Comparison of ENCODE assay signal across 15 mouse cellular contexts in genomic region chr10:95630726-95631345, GRCm38 (mm10). TPM values are rescaled to one million over a fixed set of nuclear protein-coding genes. Genes with fewer than 3 reads are reported as not detected.
DNase-seq lines count a peak whose midpoint lies in the region; ATAC-seq and TF ChIP-seq lines count a peak whose summit lies in the region.
"Had no signal": no experiment of that assay in that cellular context is flagged by ENCODE, and none has a peak within 500 bp of the region (broad histone marks: within the 10 kb centered on the region; RNA-seq: fewer than 3 reads in every experiment).

No protein-coding gene starts in this region.

- CTCF ChIA-PET in Patski (lab: Charles Lee), result interaction anchor here (0.9 to 1.5 kb wide), 2 partner anchors 7 to 84 kb away, joined by 3 read pairs; no protein-coding TSS in a partner anchor

- TF ChIP-seq CTCF in Patski (IDR thresholded peaks at IDR 0.05), result no peak
- TF ChIP-seq CTCF in forebrain, postnatal 0 days (IDR thresholded peaks at IDR 0.05; ENCODE audit: low read depth), result no peak

- no peak for DNase-seq in heart, embryonic 10.5 days (ENCODE audit: low spot score)
- no peak for DNase-seq in heart, adult 11 months
- peak; percentile 85 for DNase-seq in Patski (ENCODE audit: low read depth, low spot score)
- DNase-seq in forebrain, postnatal 0 days, result no peak
- DNase-seq in lung, adult 18-20 months, result no peak
- no peak for DNase-seq in layer of hippocampus, adult 8-10 months (ENCODE audit: low spot score in 2 of 2)
- DNase-seq: thymus, postnatal 36 days had no signal

- H3K9me3 ChIP-seq in heart, embryonic 10.5 days, result no peaks in the 10 kb centered on the region
- no peaks in the 10 kb centered on the region for H3K9me3 ChIP-seq in erythroblast, embryonic 14.5 days (ENCODE audit: control insufficient read depth, low read length)
- no peaks in the 10 kb centered on the region for H3K9me3 ChIP-seq in liver, embryonic 12.5 days (replicated peaks)
- H3K9me3 ChIP-seq in forebrain, postnatal 0 days (ENCODE audit: low read length), result no peaks in the 10 kb centered on the region
- H3K9me3 ChIP-seq: forebrain, embryonic 15.5 days; limb, embryonic 15.5 days; midbrain, embryonic 13.5 days had no signal

- H3K4me3 ChIP-seq in heart, embryonic 10.5 days, result no peak overlapping the region
- peak overlapping the region; percentile 28 for H3K4me3 ChIP-seq in erythroblast, embryonic 14.5 days (replicated peaks)
- H3K4me3 ChIP-seq in liver, embryonic 12.5 days, result 0 out of 2 replicates have a peak overlapping the region, but pooled peaks have one; percentile 3
- no peak overlapping the region for H3K4me3 ChIP-seq in forebrain, postnatal 0 days (ENCODE audit: low read depth, low read length)
- H3K4me3 ChIP-seq: forebrain, embryonic 15.5 days; layer of hippocampus, adult 2 months; limb, embryonic 15.5 days; midbrain, embryonic 13.5 days had no signal

- peak overlapping the region; percentile 47 for H3K9ac ChIP-seq in liver, embryonic 12.5 days
- H3K9ac ChIP-seq in forebrain, postnatal 0 days, result no peak overlapping the region
- H3K9ac ChIP-seq: forebrain, embryonic 15.5 days; limb, embryonic 15.5 days; midbrain, embryonic 13.5 days had no signal

- in situ Hi-C loops in Patski (cut with MboI; ENCODE audit: low pct_unique_long_range_greater_than_20kb), result no loop called here

- no peaks in the 10 kb centered on the region for H3K36me3 ChIP-seq in heart, embryonic 10.5 days
- H3K36me3 ChIP-seq in erythroblast, embryonic 14.5 days (ENCODE audit: control insufficient read depth), result no peaks in the 10 kb centered on the region
- H3K36me3 ChIP-seq in liver, embryonic 12.5 days, result no peaks in the 10 kb centered on the region
- H3K36me3 ChIP-seq in forebrain, postnatal 0 days (ENCODE audit: insufficient read depth), result no peaks in the 10 kb centered on the region
- H3K36me3 ChIP-seq: forebrain, embryonic 15.5 days; limb, embryonic 15.5 days; midbrain, embryonic 13.5 days had no signal

- 0 out of 2 replicates have a peak, but pooled peaks cover 6% of the 10 kb centered on the region for H3K27me3 ChIP-seq in heart, embryonic 10.5 days (ENCODE audit: insufficient read depth, poor library complexity, severe bottlenecking)
- H3K27me3 ChIP-seq in Patski, result no peaks in the 10 kb centered on the region
- H3K27me3 ChIP-seq in erythroblast, embryonic 14.5 days (ENCODE audit: control insufficient read depth), result no peaks in the 10 kb centered on the region
- no peaks in the 10 kb centered on the region; the same call in 1 of the 2 replicates for H3K27me3 ChIP-seq in liver, embryonic 12.5 days (replicated peaks)
- no peaks in the 10 kb centered on the region for H3K27me3 ChIP-seq in forebrain, postnatal 0 days (ENCODE audit: insufficient read depth, low read length)
- H3K27me3 ChIP-seq: forebrain, embryonic 15.5 days; limb, embryonic 15.5 days; midbrain, embryonic 13.5 days had no signal

- 81% methylated on average over 10 of the region's 10 CpGs for WGBS in heart, embryonic 10.5 days
- 64% methylated on average over 10 of the region's 10 CpGs for WGBS in liver, embryonic 12.5 days (ENCODE audit: insufficient replicate concordance)
- WGBS in forebrain, postnatal 0 days, result 87% methylated on average over 10 of the region's 10 CpGs

- peak; percentile 79 for ATAC-seq in Patski
- ATAC-seq in liver, embryonic 12.5 days, result peak; percentile 6; the same call in 1 of the 2 replicates
- ATAC-seq in forebrain, postnatal 0 days, result no peak
- ATAC-seq: forebrain, embryonic 15.5 days; midbrain, embryonic 13.5 days had no signal

- POLR2A ChIA-PET in Patski (lab: Charles Lee), result no interaction called here

- peaks cover 5% of the 10 kb centered on the region; the same call in 1 of the 2 replicates for H3K4me1 ChIP-seq in heart, embryonic 10.5 days
- H3K4me1 ChIP-seq in erythroblast, embryonic 14.5 days (ENCODE audit: control insufficient read depth), result peaks cover 58% of the 10 kb centered on the region
- H3K4me1 ChIP-seq in liver, embryonic 12.5 days, result peaks cover 55% of the 10 kb centered on the region
- H3K4me1 ChIP-seq in forebrain, postnatal 0 days (ENCODE audit: insufficient read depth), result no peaks in the 10 kb centered on the region
- H3K4me1 ChIP-seq: forebrain, embryonic 15.5 days; limb, embryonic 15.5 days; midbrain, embryonic 13.5 days had no signal

- H3K27ac ChIP-seq in heart, embryonic 10.5 days, result peak overlapping the region; percentile 73; the same call in 1 of the 2 replicates
- H3K27ac ChIP-seq in liver, embryonic 12.5 days, result peak overlapping the region; percentile 84
- H3K27ac ChIP-seq in forebrain, postnatal 0 days (ENCODE audit: low read depth, low read length), result no peak overlapping the region
- H3K27ac ChIP-seq: forebrain, embryonic 15.5 days; layer of hippocampus, adult 2 months; limb, embryonic 15.5 days; midbrain, embryonic 13.5 days had no signal

- H3K4me2 ChIP-seq in liver, embryonic 12.5 days, result peak overlapping the region; percentile 49
- no peak overlapping the region for H3K4me2 ChIP-seq in forebrain, postnatal 0 days (ENCODE audit: low read depth)
- H3K4me2 ChIP-seq: forebrain, embryonic 15.5 days; limb, embryonic 15.5 days; midbrain, embryonic 13.5 days had no signal

RNA-seq across cellular contexts. Expression of gene Anapc15-ps, which starts 42.4 kb away (rescaled TPM):
- polyA plus RNA-seq in heart, embryonic 10.5 days (2016; fragmentation: Nextera tagmentation; extraction: Ambion mirVana), result not detected in 2 replicates
- polyA plus RNA-seq in Patski (2021), result 9.5 TPM
- polyA plus RNA-seq in erythroblast, embryonic 14.5 days (2012), result not detected in 2 replicates
- polyA plus RNA-seq in liver, embryonic 12.5 days (2016; fragmentation: Nextera tagmentation; extraction: Ambion mirVana), result not detected in 2 replicates
- not detected in 2 replicates for total RNA-seq in forebrain, postnatal 0 days (2014; rRNA removed)
- 0.55 TPM in 1 of 2 replicates, not detected in the other for polyA plus RNA-seq in forebrain, postnatal 0 days (2015; fragmentation: Nextera tagmentation; extraction: Ambion mirVana)
- not detected for total RNA-seq in layer of hippocampus, adult 8-10 months (2022)
- total RNA-seq: layer of hippocampus, adult 2 months had no signal
- polyA plus RNA-seq: forebrain, embryonic 15.5 days; heart, embryonic 14.5 days; intestine, embryonic 14.5 days; limb, embryonic 15.5 days; midbrain, embryonic 13.5 days had no signal

Comparison
In these comparisons a context has a peak if more than half of its experiments do, and no peak if none do; other contexts are left out.
1. H3K4me3 ChIP-seq: peak in erythroblast, embryonic 14.5 days (single experiment) and liver, embryonic 12.5 days (single experiment); none in heart, embryonic 10.5 days (single experiment) and forebrain, postnatal 0 days (single experiment).